Mouse (Mus musculus) limb, embryonic 10.5 days (tissue): ENCODE data around the gene Zfp579. TPM values are rescaled to one million over a fixed set of nuclear protein-coding genes. Genes with fewer than 3 reads are reported as not detected.

ENCODE experiments used
- DNase-seq: peaks from one replicate; pipeline ENCODE4 v3.0.0-alpha.2; 2017; ENCODE audit warnings: low spot score
- H3K27ac ChIP-seq: fragments of 300-500 bp; sonication (generic); 2 replicates; pipeline ENCODE4 v1.5.1; 2016; ENCODE audit warnings: mild to moderate bottlenecking
- H3K27me3 ChIP-seq: fragments of 300-500 bp; sonication (generic); 2 replicates; pipeline ENCODE4 v1.6.1; 2016; ENCODE audit warnings: low read depth, mild to moderate bottlenecking; ENCODE audit not compliant: poor library complexity, severe bottlenecking
- H3K36me3 ChIP-seq: fragments of 300-500 bp; sonication (generic); 2 replicates; pipeline ENCODE4 v1.6.1; 2016; ENCODE audit warnings: mild to moderate bottlenecking, moderate library complexity
- H3K4me1 ChIP-seq: fragments of 300-500 bp; sonication (generic); 2 replicates; pipeline ENCODE4 v1.6.1; 2016
- H3K4me3 ChIP-seq: fragments of 300-500 bp; sonication (generic); 2 replicates; pipeline ENCODE4 v1.5.1; 2016; ENCODE audit warnings: mild to moderate bottlenecking, moderate library complexity
- H3K9me3 ChIP-seq: fragments of 300-500 bp; sonication (generic); replicated peaks from 2 replicates; pipeline ENCODE4 v1.6.1; 2016; ENCODE audit warnings: mild to moderate bottlenecking
- WGBS: fragments of 180-500 bp; shearing (Covaris S2); methylation state at CpG from one replicate; pipeline ENCODE4 v1.1.7; 2016; 5-methylcytosine and 5-hydroxymethylcytosine counted together
- polyA plus RNA-seq: library from polyadenylated mRNA; unstranded; fragments of >200 nt; fragmentation: Nextera tagmentation; extraction: Ambion mirVana; gene quantifications from 2 replicates; pipeline ENCODE4 v1.2.1, GENCODE M21; 2016

Zfp579 gene
- polyA plus RNA-seq, 1 experiment from 2014 or later: 28.3 TPM

DNA sequence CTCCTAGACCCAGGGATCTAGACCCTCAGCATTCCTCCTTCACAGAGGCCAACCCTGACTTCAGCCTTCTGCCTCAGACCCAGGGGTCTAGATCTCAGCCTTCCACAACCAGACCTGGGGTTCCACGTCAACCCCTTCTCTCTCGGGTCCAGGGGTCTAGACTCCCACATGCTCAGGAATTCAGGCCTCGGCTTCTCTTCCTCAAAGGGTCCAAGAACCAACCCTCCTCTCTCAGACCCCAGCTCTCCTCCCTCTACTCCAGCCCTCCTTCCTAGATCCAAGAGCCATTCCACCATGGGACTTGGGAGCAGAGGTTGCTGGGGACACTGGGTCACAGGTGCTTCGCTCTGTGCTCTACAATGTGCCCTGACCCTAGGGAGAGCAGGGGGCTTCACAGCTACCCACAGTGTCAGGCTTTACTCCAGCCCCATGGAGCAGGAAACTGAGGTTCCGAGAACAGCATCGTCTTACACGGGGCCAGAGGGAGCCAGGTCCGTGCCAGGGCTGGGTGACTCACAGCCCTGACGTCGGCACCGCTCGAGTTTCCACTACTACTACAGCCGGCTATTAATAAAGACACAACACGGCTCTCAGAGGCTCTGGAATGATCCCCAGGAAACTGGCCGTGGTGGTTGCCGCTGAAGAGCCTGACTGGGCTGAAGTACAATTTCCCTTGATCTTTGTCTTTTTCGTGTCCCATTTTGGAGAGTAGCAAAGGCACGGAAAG is 23.5 kb downstream of the Zfp579 start:
- Histone ChIP-seq H3K4me1 (peaks cover 3% of the 10 kb centered on the region; the same call in 1 of the 2 replicates), H3K4me3 (no peak overlapping the region), H3K36me3 (no peaks in the 10 kb centered on the region), H3K27ac (no peak overlapping the region), H3K9me3 (no peaks in the 10 kb centered on the region), H3K27me3 (no peaks in the 10 kb centered on the region)
- 82% methylated on average over 18 of the region's 18 CpGs for WGBS
- DNase-seq: no peak

DNA sequence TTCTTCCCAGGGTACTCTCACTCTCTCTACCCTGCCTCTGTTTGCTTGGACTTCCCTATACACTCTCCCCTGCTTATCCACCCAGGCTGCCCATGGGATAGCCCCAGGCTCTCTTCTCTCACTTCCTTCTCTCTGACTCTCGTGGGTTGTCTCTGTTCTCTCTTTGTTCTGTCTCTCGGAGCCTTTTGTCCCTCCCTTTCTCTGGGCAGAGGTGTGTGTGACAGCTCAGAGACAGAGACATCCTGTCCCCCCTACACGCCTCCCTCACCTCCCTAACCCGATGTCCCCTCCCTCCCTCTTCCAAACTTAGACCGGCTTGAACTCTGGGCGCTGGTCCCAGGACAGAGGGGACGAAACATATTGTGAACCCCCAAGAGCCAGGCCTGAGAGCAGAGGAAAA is 24.2 kb downstream of the Zfp579 start:
- no peak overlapping the region for H3K4me3 ChIP-seq
- DNase-seq: no peak
- WGBS: 16% methylated on average over 7 of the region's 7 CpGs
- H3K36me3 ChIP-seq: no peaks in the 10 kb centered on the region
- no peak overlapping the region for H3K27ac ChIP-seq
- H3K9me3 ChIP-seq: no peaks in the 10 kb centered on the region
- no peaks in the 10 kb centered on the region for H3K27me3 ChIP-seq
- peaks cover 3% of the 10 kb centered on the region; the same call in 1 of the 2 replicates for H3K4me1 ChIP-seq

GRCm38 (mm10) chr7:4971068-4971467 is 24.9 kb downstream of the Zfp579 start, which contains the start of gene Sbk3:
Gene Sbk3, minus strand, starts transcription at chr7:4971168.
- DNase-seq: no peak
- Histone ChIP-seq H3K36me3 (no peaks in the 10 kb centered on the region), H3K27ac (no peak within 1 kb of the TSS), H3K27me3 (no peaks in the 10 kb centered on the region), H3K9me3 (no peaks in the 10 kb centered on the region), H3K4me3 (no peak within 1 kb of the TSS), H3K4me1 (peaks cover 3% of the 10 kb centered on the region; the same call in 1 of the 2 replicates)
- WGBS: 51% methylated on average over 6 of the region's 6 CpGs

DNA sequence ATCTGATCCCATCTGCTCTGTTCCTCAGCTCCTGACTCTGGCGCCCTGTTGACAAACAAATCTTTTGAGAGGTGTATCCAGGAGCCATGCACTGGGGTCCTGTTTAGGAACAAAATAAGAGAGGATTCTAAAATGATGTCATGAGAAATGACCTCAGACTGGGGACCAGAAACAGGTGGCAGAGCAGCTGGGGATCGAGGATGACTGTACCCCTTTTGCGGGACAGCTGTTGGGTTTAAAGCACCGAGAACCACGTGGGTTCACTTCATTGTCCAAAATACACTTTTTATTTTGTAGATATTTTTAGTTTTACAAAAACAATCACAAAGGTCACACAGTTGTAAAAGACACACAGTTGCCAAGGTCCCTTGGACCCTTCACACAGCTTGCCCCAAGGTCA is 31.0 kb downstream of the Zfp579 start:
- 82% methylated on average over 5 of the region's 5 CpGs for WGBS
- H3K27ac ChIP-seq: no peak overlapping the region
- peaks cover 7% of the 10 kb centered on the region; the same call in 1 of the 2 replicates for H3K4me1 ChIP-seq
- DNase-seq: no peak
- no peaks in the 10 kb centered on the region for H3K36me3 ChIP-seq
- no peaks in the 10 kb centered on the region for H3K9me3 ChIP-seq
- H3K4me3 ChIP-seq: no peak overlapping the region
- H3K27me3 ChIP-seq: no peaks in the 10 kb centered on the region

GRCm38 (mm10) chr7:4964272-4964671 is 31.7 kb downstream of the Zfp579 start, which contains the start of gene Sbk2:
Gene Sbk2, minus strand, starts transcription at chr7:4964406.
- H3K27ac ChIP-seq: no peak within 1 kb of the TSS
- DNase-seq: peak; percentile 72

DNA sequence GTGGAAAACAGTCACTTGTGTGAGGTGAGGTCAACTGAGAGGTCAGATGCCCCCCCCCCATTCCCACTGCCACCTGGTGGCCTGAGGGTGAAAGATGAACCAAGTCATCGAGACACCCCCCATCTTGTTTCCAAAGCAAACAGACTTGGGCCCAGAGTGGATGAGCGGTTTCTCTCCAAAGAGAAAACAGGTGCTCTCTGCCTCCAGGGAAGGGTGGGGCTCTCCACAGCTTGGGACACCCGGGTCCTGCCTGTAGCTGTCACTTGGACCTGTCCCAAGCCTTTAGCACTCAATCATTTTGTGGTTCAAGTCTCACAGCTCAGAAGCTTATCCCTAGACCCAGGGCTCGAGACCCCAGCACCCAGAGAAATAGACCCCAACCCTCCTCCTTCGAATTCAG is 32.4 kb downstream of the Zfp579 start:
- H3K9me3 ChIP-seq: no peaks in the 10 kb centered on the region
- H3K27me3 ChIP-seq: no peaks in the 10 kb centered on the region
- H3K27ac ChIP-seq: no peak overlapping the region
- H3K36me3 ChIP-seq: no peaks in the 10 kb centered on the region
- WGBS: 79% methylated on average over 5 of the region's 5 CpGs
- no peak for DNase-seq
- H3K4me3 ChIP-seq: no peak overlapping the region
- peaks cover 7% of the 10 kb centered on the region; the same call in 1 of the 2 replicates for H3K4me1 ChIP-seq

More at GRCm38 (mm10) chr7:4964272-4964671, 31.7 kb downstream of the Zfp579 start, which contains the start of gene Sbk2:
- WGBS: 3% methylated on average over 10 of the region's 10 CpGs
- Histone ChIP-seq H3K4me3 (no peak within 1 kb of the TSS), H3K4me1 (peaks cover 7% of the 10 kb centered on the region; the same call in 1 of the 2 replicates), H3K27me3 (no peaks in the 10 kb centered on the region), H3K36me3 (no peaks in the 10 kb centered on the region), H3K9me3 (no peaks in the 10 kb centered on the region)

DNA sequence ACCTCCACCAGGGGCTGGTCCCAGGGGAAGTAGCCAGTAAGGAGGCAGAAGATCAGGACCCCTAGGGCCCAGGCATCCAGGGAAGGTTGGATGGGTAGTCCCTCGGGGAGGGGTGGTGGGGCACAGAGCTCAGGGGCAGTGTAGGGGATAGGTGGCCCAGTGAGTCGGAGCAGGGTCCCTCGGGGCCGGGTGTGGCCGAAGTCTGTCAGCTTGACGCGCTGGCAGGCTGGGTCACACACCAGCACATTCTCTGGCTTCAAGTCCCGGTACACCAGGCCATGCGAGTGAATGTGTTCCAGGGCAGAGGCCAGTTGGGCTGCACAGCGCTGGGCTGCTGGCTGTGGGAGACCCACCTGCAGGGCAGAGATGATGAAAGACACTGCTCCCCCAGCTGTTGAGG is 38.6 kb downstream of the Zfp579 start:
- no peak for DNase-seq
- H3K27me3 ChIP-seq: no peaks in the 10 kb centered on the region
- H3K9me3 ChIP-seq: no peaks in the 10 kb centered on the region
- no peaks in the 10 kb centered on the region for H3K4me1 ChIP-seq
- H3K36me3 ChIP-seq: no peaks in the 10 kb centered on the region
- H3K27ac ChIP-seq: peak overlapping the region; percentile 19; the same call in 1 of the 2 replicates
- H3K4me3 ChIP-seq: no peak overlapping the region
- 82% methylated on average over 10 of the region's 10 CpGs for WGBS

DNA sequence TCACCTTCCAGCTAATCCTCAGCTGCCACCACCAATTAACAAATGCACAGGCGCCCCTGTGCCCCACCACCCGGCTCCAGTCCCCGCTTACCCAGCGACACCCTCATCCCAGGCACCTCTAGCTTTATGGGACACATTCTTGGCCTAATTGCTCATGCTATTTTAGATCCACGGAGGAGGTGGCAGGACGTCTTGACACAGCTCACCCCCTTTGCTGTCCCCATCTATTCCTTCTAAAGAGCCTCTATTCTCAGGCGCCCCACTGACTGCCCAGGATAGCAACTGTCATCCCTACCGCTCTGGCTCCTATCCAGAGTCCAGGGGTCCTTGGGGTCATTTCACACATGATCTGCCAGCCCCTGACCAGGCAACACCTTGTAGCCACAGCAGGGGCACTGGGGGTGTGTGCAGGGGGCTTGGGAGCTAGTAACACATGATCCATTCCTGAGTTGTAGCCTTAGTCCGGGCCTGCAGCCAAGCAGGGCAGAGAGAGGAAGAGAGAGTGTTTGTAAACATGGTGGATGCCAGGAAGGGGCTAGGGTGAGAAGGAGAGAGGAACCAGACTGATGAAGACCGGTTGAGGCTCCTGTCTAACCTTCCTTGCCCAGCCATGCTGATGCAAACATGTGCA is 42.0 kb downstream of the Zfp579 start:
- no peaks in the 10 kb centered on the region for H3K27me3 ChIP-seq
- WGBS: 13% methylated on average over 10 of the region's 10 CpGs
- no peak for DNase-seq
- H3K9me3 ChIP-seq: no peaks in the 10 kb centered on the region
- H3K36me3 ChIP-seq: no peaks in the 10 kb centered on the region
- peaks cover 3% of the 10 kb centered on the region; the same call in 1 of the 2 replicates for H3K4me1 ChIP-seq
- no peak overlapping the region for H3K27ac ChIP-seq
- H3K4me3 ChIP-seq: no peak overlapping the region

GRCm38 (mm10) chr7:4950561-4951342 is 45.2 kb downstream of the Zfp579 start:
- no peak overlapping the region for H3K27ac ChIP-seq
- no peaks in the 10 kb centered on the region for H3K36me3 ChIP-seq
- no peaks in the 10 kb centered on the region for H3K9me3 ChIP-seq
- H3K4me1 ChIP-seq: peaks cover 3% of the 10 kb centered on the region; the same call in 1 of the 2 replicates
- no peak overlapping the region for H3K4me3 ChIP-seq
- no peak for DNase-seq
- H3K27me3 ChIP-seq: no peaks in the 10 kb centered on the region
- 86% methylated on average over 19 of the region's 19 CpGs for WGBS

GRCm38 (mm10) chr7:4948386-4948785 is 47.6 kb downstream of the Zfp579 start:
- no peak overlapping the region for H3K27ac ChIP-seq
- no peaks in the 10 kb centered on the region for H3K27me3 ChIP-seq
- H3K4me1 ChIP-seq: peaks cover 6% of the 10 kb centered on the region
- 58% methylated on average over 6 of the region's 6 CpGs for WGBS
- no peak for DNase-seq
- no peaks in the 10 kb centered on the region for H3K9me3 ChIP-seq
- H3K4me3 ChIP-seq: no peak overlapping the region
- no peaks in the 10 kb centered on the region for H3K36me3 ChIP-seq

DNA sequence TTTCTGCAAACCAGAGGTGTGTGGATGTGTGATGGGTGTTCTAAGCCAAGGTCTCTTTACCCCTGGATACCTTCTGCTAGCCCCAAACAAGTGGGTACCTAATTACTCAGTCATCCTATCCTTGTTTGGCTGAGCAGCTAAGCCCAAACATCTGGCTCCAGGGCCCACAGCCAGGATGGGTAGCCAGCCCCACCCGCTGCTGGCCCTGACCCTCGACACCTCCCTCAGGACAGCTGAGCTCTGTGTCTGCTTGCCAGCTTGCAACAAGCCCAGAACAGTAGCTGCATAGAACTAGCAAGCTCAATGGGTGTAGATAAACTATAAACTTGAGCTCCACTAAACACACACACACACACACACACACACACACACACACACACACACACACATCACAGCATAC is 48.1 kb downstream of the Zfp579 start:
- WGBS: 30% methylated on average over 2 of the region's 2 CpGs
- no peak for DNase-seq
- peaks cover 7% of the 10 kb centered on the region for H3K4me1 ChIP-seq
- no peak overlapping the region for H3K4me3 ChIP-seq
- no peaks in the 10 kb centered on the region for H3K36me3 ChIP-seq
- H3K9me3 ChIP-seq: no peaks in the 10 kb centered on the region
- no peak overlapping the region for H3K27ac ChIP-seq
- no peaks in the 10 kb centered on the region for H3K27me3 ChIP-seq

DNA sequence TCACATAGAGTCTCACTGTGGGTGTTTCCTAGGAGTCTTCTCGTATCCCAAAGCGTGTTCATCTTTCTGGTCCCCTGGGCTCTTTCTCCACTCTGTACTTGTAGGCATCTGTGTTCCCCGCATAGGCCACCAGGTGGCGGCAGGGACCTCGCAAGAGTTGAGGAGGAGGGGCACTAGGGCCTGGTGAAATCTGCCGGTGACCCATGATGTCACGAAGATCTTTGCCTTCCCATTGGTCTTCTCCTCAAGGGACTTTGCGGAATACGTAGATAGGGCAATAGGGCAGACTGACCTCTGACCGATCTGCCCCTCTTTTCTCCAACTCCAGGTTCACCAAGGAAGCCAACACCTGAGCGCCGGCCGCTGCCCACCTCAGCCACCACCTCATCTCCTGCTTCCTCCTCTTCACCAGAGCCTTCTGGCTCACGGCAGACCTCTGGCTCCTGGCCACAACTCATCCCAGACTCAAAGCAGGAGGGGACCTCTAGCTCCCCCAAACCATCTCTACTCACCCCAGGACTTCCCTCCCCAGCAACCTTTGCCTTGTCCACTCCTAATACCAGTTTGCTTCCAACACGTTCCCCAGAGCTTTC is 52.6 kb downstream of the Zfp579 start:
- Histone ChIP-seq H3K9me3 (no peaks in the 10 kb centered on the region), H3K36me3 (no peaks in the 10 kb centered on the region), H3K27me3 (no peaks in the 10 kb centered on the region), H3K4me3 (peak overlapping the region; percentile 43), H3K4me1 (peaks cover 4% of the 10 kb centered on the region), H3K27ac (peak overlapping the region; percentile 69)
- DNase-seq: peak; percentile 91
- WGBS: 21% methylated on average over 15 of the region's 15 CpGs
